Mouse (Mus musculus): ENCODE results near the gene Nadk.

- no peak for TF ChIP-seq CTCF (conservative IDR thresholded peaks at IDR 0.05; ENCODE audit: low read length)
- no peak for TF ChIP-seq NANOG (IDR thresholded peaks at IDR 0.05; ENCODE audit: borderline replicate concordance, low read length)
- no peak for TF ChIP-seq POU5F1 (IDR thresholded peaks at IDR 0.05; ENCODE audit: borderline replicate concordance, low read length)
These were observed 1.4 kb downstream of the Nadk start for GRCm38 (mm10) chr4:155563400-155564231.

Measured in E14TG2a.4 (cell line).